Mouse (Mus musculus) limb, embryonic 12.5 days (tissue): ENCODE measurements around the gene Gm20388. TPM values are rescaled to one million over a fixed set of nuclear protein-coding genes. Genes with fewer than 3 reads are reported as not detected.

ENCODE experiments used
- ATAC-seq: fragments of 200-750 bp; cut with Nextera tagmentation; 2 replicates; pipeline ENCODE4 v1.8.0; 2017; ENCODE audit warnings: low read depth, moderate TSS enrichment; ENCODE audit not compliant: insufficient number of reproducible peaks, insufficient read depth, low FRiP score, low TSS enrichment
- H3K27ac ChIP-seq: fragments of 300-500 bp; sonication (generic); 2 replicates; pipeline ENCODE4 v1.5.1; 2016; ENCODE audit warnings: mild to moderate bottlenecking, moderate library complexity
- H3K27me3 ChIP-seq: fragments of 300-500 bp; sonication (generic); 2 replicates; pipeline ENCODE4 v1.6.1; 2016; ENCODE audit warnings: mild to moderate bottlenecking, moderate library complexity
- H3K36me3 ChIP-seq: fragments of 300-500 bp; sonication (generic); 2 replicates; pipeline ENCODE4 v1.6.1; 2016; ENCODE audit warnings: mild to moderate bottlenecking, moderate library complexity
- H3K4me1 ChIP-seq: fragments of 300-500 bp; sonication (generic); replicated peaks from 2 replicates; pipeline ENCODE4 v1.6.1; 2016
- H3K4me2 ChIP-seq: fragments of 300-500 bp; sonication (generic); 2 replicates; pipeline ENCODE4 v1.6.1; 2016; ENCODE audit warnings: mild to moderate bottlenecking, moderate library complexity
- H3K4me3 ChIP-seq: fragments of 300-500 bp; sonication (generic); replicated peaks from 2 replicates; pipeline ENCODE4 v1.5.1; 2016; ENCODE audit warnings: mild to moderate bottlenecking
- H3K9ac ChIP-seq: fragments of 300-500 bp; sonication (generic); replicated peaks from 2 replicates; pipeline ENCODE4 v1.6.1; 2016; ENCODE audit warnings: mild to moderate bottlenecking, moderate library complexity
- H3K9me3 ChIP-seq: fragments of 300-500 bp; sonication (generic); 2 replicates; pipeline ENCODE4 v1.6.1; 2016; ENCODE audit warnings: mild to moderate bottlenecking, moderate library complexity
- WGBS: fragments of 180-500 bp; shearing (Covaris S2); methylation state at CpG from one replicate; pipeline ENCODE4 v1.1.7; 2016; 5-methylcytosine and 5-hydroxymethylcytosine counted together
- polyA plus RNA-seq: library from polyadenylated mRNA; unstranded; fragments of >200 nt; fragmentation: Nextera tagmentation; extraction: Ambion mirVana; gene quantifications from 2 replicates; pipeline ENCODE4 v1.2.1, GENCODE M21; 2016

Gene Gm20388
- polyA plus RNA-seq, 1 experiment from 2014 or later, result not detected

DNA sequence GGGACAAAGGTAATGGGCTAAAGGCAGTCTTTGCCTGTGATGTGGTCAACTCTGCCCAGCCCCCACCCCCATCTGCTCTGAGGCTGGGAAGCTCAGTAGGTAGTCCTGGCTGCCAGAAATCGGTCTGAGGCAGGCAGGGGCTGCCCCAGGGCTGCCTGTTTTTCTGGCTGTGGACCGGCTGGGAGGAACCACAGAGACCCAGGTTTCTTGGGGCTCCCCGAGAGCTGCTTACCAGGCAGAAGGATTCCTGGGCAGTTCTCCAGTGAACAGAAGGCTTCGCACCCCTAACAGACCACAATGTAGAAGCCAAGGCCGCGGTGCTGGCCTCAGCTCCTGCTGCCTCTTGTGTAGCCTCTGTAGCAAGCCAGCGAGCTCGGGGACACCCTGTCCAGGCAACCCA, 2239.0 kb downstream of the Gm20388 start:
- no peak overlapping the region; the same call in 1 of the 2 replicates for H3K9ac ChIP-seq
- H3K4me3 ChIP-seq, result no peak overlapping the region
- 79% methylated on average over 8 of the region's 8 CpGs for WGBS
- H3K27me3 ChIP-seq, result no peaks in the 10 kb centered on the region
- H3K9me3 ChIP-seq, result no peaks in the 10 kb centered on the region
- ATAC-seq, result no peak
- H3K4me1 ChIP-seq, result peaks cover 5% of the 10 kb centered on the region; the same call in 1 of the 2 replicates
- no peak overlapping the region for H3K4me2 ChIP-seq
- no peaks in the 10 kb centered on the region for H3K36me3 ChIP-seq
- H3K27ac ChIP-seq, result no peak overlapping the region

DNA sequence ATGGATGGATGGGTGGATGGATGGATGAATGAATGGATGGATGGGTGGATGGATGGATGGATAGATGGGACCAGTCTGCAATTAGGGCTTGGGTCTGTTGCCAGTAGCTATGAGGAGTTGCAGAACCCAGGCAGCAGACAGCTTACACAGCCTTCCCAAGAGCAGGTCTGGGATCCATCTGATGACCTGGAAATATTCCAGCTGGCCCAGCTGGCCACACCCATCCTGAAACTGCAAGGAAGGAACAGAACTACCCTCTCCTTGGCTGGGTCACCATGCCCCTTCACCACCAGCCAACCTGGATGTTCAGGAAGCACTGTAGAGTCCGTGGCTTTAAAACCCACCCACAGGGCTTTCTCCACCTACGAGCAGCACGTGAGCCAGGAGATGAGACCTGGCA, 2240.9 kb downstream of the Gm20388 start:
- Histone ChIP-seq H3K27ac (no peak overlapping the region), H3K9me3 (no peaks in the 10 kb centered on the region), H3K36me3 (no peaks in the 10 kb centered on the region), H3K4me1 (peaks cover 14% of the 10 kb centered on the region), H3K9ac (no peak overlapping the region), H3K27me3 (no peaks in the 10 kb centered on the region), H3K4me2 (no peak overlapping the region), H3K4me3 (no peak overlapping the region)
- no peak for ATAC-seq
- WGBS, result 72% methylated on average over 3 of the region's 3 CpGs

DNA sequence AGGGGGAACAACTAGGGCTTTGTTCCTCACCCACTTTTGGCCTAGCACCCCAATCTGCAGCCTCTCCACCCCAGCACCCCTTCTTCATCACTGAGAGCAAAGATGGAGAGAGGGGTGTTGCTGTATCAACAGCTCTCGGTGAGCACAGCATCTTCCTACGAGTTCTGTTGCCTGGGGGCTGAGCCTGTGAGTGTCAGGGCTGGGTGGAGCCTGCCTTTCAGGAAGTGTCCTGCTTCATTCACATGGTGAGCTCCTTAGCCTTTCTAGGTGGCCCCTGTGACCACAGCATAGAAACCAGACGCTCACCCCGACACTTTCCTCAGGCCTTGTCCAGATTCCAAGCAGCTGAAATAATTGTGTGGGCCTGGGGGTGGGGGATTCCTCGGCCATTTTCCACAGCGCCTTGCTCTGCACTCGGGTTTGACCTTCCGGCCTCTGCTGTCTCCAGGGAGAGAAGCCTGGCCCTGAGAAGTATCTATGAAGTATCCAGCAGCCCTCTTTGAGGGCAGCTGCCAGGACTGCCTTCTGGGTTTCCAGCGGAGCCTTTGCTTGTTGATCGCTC, 2244.5 kb downstream of the Gm20388 start:
- H3K9ac ChIP-seq, result no peak overlapping the region
- no peak overlapping the region for H3K4me3 ChIP-seq
- no peak overlapping the region for H3K27ac ChIP-seq
- peaks cover 18% of the 10 kb centered on the region for H3K4me1 ChIP-seq
- H3K4me2 ChIP-seq, result no peak overlapping the region
- no peak for ATAC-seq
- 40% methylated on average over 10 of the region's 10 CpGs for WGBS
- H3K27me3 ChIP-seq, result no peaks in the 10 kb centered on the region
- H3K9me3 ChIP-seq, result no peaks in the 10 kb centered on the region
- H3K36me3 ChIP-seq, result no peaks in the 10 kb centered on the region

DNA sequence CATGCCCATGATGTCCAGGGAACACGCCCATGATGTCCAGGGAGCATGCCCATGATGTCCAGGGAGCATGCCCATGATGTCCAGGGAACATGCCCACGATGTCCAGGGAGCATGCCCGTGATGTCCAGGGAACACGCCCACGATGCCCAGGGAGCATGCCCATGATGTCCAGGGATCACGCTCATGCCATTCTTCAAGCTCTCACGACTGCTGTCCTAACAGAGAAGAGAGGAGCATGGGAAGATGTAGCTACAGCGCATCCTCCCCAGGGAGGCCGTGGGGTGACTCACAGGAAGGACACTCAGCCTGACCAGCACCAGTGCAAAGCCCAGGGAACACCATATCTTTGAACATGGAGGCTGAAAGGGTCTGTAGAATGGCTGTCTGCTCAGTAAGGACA, 2245.3 kb downstream of the Gm20388 start:
- 91% methylated on average over 9 of the region's 9 CpGs for WGBS
- H3K4me1 ChIP-seq, result peaks cover 18% of the 10 kb centered on the region
- no peaks in the 10 kb centered on the region for H3K36me3 ChIP-seq
- H3K4me2 ChIP-seq, result no peak overlapping the region
- H3K27me3 ChIP-seq, result no peaks in the 10 kb centered on the region
- H3K27ac ChIP-seq, result no peak overlapping the region
- no peak overlapping the region for H3K4me3 ChIP-seq
- ATAC-seq, result no peak
- H3K9me3 ChIP-seq, result no peaks in the 10 kb centered on the region
- no peak overlapping the region for H3K9ac ChIP-seq

DNA sequence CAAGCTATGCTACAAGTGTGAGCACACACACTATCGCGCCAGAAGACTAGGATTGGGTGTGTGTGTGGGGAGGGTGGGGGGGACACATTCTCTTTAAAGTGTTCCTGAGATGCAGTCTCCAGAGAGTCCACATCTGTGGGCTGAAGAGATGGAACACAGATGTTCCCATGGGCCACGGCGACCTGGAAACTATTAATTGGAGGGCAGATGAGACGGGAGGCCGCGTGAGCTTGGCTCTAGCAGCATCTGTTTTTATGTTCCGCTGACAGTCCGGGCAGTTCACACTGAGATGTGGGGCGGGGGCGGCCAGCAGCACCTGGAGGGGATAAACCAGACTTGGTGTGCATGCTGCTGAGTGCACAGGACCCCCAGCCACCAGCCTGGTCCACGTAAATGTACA, 2247.0 kb downstream of the Gm20388 start:
- H3K9me3 ChIP-seq, result no peaks in the 10 kb centered on the region
- no peak overlapping the region for H3K4me2 ChIP-seq
- H3K27me3 ChIP-seq, result peaks cover 5% of the 10 kb centered on the region; the same call in 1 of the 2 replicates
- 0 out of 2 replicates have a peak, but pooled peaks have one; percentile 56 for ATAC-seq
- peak overlapping the region; percentile 35; the same call in 1 of the 2 replicates for H3K27ac ChIP-seq
- WGBS, result 14% methylated on average over 12 of the region's 12 CpGs
- peaks cover 18% of the 10 kb centered on the region for H3K4me1 ChIP-seq
- no peak overlapping the region for H3K9ac ChIP-seq
- no peak overlapping the region for H3K4me3 ChIP-seq
- no peaks in the 10 kb centered on the region for H3K36me3 ChIP-seq

DNA sequence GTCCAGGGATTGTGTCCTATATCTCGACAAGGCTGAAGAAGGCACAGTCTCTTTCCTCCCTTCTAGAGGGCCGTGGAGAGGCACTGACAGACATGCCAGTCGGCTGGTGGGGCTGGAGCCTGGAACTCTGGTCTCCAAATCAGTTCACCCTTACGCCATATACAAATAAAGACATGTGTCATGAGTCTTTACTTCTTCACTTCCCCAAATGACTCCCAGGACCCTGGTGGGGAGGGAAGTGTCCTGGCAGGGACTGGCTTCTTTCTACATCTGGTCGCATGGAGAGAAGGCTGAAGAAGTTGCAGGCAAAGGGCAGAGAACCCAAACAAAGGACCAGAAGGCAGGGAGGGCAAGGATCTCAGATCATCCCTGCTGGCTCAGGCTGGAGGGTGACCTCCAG, 2249.5 kb downstream of the Gm20388 start:
- 84% methylated on average over 5 of the region's 5 CpGs for WGBS

DNA sequence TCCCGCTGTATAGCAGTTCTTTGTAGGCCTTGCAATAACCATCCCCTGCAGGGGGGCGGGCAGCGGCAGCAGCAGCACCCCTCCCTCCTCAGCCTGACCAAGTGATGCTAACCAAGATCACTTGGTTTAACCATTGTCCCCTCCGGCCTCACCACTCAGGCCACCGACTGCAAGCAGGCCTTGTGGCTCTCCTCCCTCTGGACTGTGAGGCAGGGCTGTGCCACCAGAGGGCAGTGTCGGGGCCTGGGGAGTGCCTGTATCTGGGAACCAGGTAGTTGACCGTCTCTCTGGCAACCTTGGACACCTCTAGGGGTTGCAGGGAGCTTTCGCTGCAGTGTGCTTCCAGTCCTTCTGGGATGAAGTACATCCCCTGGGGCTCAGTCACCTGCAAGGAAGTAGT, 2252.4 kb downstream of the Gm20388 start:
- Histone ChIP-seq H3K36me3 (no peaks in the 10 kb centered on the region), H3K9me3 (no peaks in the 10 kb centered on the region), H3K27me3 (peaks cover 5% of the 10 kb centered on the region; the same call in 1 of the 2 replicates), H3K4me1 (peaks cover under 1% of the 10 kb centered on the region; the same call in 1 of the 2 replicates), H3K9ac (no peak overlapping the region), H3K27ac (no peak overlapping the region), H3K4me2 (no peak overlapping the region), H3K4me3 (no peak overlapping the region)
- 40% methylated on average over 8 of the region's 8 CpGs for WGBS
- peak; percentile 54; the same call in 1 of the 2 replicates for ATAC-seq

More for the DNA sequence above, 2249.5 kb downstream of the Gm20388 start:
- H3K36me3 ChIP-seq, result no peaks in the 10 kb centered on the region
- no peaks in the 10 kb centered on the region for H3K9me3 ChIP-seq
- peaks cover 14% of the 10 kb centered on the region for H3K4me1 ChIP-seq
- H3K4me2 ChIP-seq, result no peak overlapping the region
- no peak overlapping the region for H3K27ac ChIP-seq
- no peak overlapping the region for H3K4me3 ChIP-seq
- H3K9ac ChIP-seq, result no peak overlapping the region
- peaks cover 5% of the 10 kb centered on the region; the same call in 1 of the 2 replicates for H3K27me3 ChIP-seq
- ATAC-seq, result no peak

DNA sequence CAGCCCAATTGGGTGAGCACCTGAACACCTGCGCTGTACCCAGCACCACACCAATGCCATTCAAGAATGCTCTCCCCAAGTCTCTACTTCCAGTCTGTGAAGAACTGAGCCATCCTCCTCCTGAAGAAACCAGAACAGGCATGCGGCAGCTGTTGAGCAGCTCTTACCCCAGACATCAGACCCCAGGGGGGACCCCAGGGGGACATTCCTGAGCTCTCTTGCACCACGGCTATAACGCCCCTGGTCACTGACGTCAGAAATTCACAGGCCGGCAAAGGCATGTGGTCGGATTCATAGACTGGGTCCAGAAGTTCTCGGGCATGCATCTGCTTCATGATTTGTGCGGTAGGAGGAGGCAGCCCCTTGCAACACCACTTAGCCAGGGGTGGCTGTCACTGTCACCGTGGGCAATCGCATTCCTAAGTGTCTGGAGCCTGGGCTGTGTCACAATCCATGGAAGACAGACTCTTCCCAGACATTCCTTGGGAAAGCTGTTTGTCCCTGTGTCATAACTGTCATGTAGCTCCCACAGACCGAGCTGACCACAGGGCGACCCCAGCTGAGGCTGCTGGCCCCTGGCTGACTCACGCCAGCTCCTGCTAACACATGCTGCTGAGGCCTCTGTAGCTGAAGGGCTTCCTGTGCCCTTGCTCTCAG, 2256.7 kb downstream of the Gm20388 start:
- no peak overlapping the region for H3K4me2 ChIP-seq
- no peak overlapping the region for H3K4me3 ChIP-seq
- peaks cover 10% of the 10 kb centered on the region for H3K27me3 ChIP-seq
- ATAC-seq, result no peak
- H3K36me3 ChIP-seq, result no peaks in the 10 kb centered on the region
- no peak overlapping the region for H3K27ac ChIP-seq
- 70% methylated on average over 14 of the region's 14 CpGs for WGBS
- no peak overlapping the region for H3K9ac ChIP-seq
- H3K9me3 ChIP-seq, result no peaks in the 10 kb centered on the region
- H3K4me1 ChIP-seq, result no peaks in the 10 kb centered on the region

DNA sequence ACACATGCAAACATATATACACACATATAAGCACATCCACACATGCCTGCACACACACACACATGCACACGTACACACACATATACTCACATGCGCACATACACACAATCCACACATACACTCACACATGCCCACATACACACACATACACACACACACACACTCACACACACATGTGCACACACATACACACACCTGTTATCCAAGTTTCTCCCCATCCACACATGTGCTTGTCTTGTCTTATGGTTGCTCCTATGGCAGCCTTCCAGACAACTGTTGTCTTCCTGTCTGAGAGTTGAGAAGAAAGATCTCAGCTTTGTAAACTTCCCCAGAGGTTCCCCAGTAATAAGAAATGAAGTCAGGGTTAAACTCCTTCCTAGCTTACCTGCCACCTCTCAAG, 2258.8 kb downstream of the Gm20388 start:
- H3K4me1 ChIP-seq, result 0 out of 2 replicates have a peak, but pooled peaks cover 3% of the 10 kb centered on the region
- H3K27ac ChIP-seq, result no peak overlapping the region
- 88% methylated on average over 2 of the region's 2 CpGs for WGBS
- no peaks in the 10 kb centered on the region for H3K36me3 ChIP-seq
- H3K9ac ChIP-seq, result no peak overlapping the region
- H3K9me3 ChIP-seq, result no peaks in the 10 kb centered on the region
- peaks cover 16% of the 10 kb centered on the region for H3K27me3 ChIP-seq
- no peak overlapping the region for H3K4me3 ChIP-seq
- no peak for ATAC-seq
- H3K4me2 ChIP-seq, result no peak overlapping the region

DNA sequence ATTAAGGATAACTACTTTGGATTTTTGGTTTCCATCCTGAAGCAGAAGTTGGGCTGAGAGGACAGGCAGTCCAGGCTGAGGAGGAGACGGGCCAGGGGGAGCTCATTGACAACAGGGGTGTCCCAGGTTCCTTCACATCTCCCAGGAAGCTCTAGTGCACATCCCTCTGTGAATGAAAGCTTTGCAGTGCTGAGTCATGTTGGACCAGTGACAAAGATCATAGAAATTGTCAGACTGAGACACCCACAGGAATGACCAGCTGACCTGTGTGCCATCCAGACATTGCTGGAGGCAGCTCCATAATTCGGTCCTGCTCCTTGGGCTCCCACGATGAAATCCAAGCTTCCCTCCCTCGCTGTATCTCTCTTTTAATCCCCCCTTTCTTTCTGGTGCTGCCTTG, 2261.2 kb downstream of the Gm20388 start:
- Histone ChIP-seq H3K9ac (no peak overlapping the region), H3K27ac (no peak overlapping the region), H3K4me3 (no peak overlapping the region), H3K4me2 (no peak overlapping the region), H3K27me3 (peaks cover 16% of the 10 kb centered on the region), H3K4me1 (0 out of 2 replicates have a peak, but pooled peaks cover 3% of the 10 kb centered on the region), H3K9me3 (no peaks in the 10 kb centered on the region), H3K36me3 (no peaks in the 10 kb centered on the region)
- ATAC-seq, result no peak
- WGBS, result 87% methylated on average over 4 of the region's 4 CpGs

DNA sequence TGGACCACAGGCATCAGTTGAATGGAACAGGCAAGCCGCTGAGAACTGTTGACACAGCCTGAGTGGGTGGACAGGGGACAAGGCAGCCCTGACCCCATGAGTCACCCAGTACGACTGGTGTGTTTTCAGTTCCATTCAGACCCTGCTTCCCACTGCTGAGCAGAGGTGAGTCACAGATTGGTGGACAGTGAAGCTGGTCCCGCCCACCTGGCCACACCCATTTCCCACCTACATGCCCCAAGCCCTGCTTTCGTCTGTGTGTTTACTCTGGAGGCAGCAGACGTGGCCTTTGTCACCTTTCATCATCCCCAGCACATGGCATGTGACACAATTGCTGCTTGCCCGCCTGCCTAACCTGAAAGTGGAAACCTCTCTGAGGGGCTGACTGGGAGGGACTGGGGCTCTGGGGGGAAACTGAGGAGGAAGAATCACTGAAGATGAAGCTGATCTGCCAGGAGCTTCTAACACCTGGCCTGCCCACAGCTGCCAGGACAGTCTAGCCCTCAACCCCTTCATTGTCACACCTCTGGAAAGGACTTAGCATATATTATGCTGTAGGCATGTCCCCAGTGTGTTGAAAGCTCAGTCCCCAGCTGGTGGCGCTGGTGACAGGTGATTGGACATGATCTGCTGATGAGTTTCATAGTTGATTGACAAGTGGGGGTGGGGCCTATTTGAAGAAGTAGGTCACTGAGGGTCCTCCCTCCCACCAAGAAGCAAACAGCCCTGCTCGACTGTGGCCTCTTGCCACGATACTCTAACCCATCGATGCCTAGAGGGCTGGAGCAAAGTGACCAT, 2263.7 kb downstream of the Gm20388 start:
- H3K4me3 ChIP-seq, result no peak overlapping the region
- H3K4me2 ChIP-seq, result no peak overlapping the region
- no peaks in the 10 kb centered on the region for H3K9me3 ChIP-seq
- H3K27me3 ChIP-seq, result peaks cover 18% of the 10 kb centered on the region
- H3K27ac ChIP-seq, result no peak overlapping the region
- peaks cover 13% of the 10 kb centered on the region for H3K4me1 ChIP-seq
- no peak for ATAC-seq
- no peaks in the 10 kb centered on the region for H3K36me3 ChIP-seq
- 37% methylated on average over 10 of the region's 10 CpGs for WGBS
- H3K9ac ChIP-seq, result no peak overlapping the region
